Mouse (Mus musculus) heart, embryonic 16.5 days (tissue): ENCODE data around the gene Hsh2d. TPM values are rescaled to one million over a fixed set of nuclear protein-coding genes. Genes with fewer than 3 reads are reported as not detected.
A peak's percentile ranks its signal among the peaks of the same experiment; 100 is the strongest.

Experiments
- ATAC-seq: fragments of 200-750 bp; cut with Nextera tagmentation; replicated peaks from 2 replicates; pipeline ENCODE4 v1.8.0; 2017; ENCODE audit warnings: moderate number of reproducible peaks; ENCODE audit not compliant: insufficient read depth, low FRiP score; ENCODE audit errors: extremely low read depth
- H3K27ac ChIP-seq: fragments of 300-500 bp; sonication (generic); 2 replicates; pipeline ENCODE4 v1.5.1; 2014; ENCODE audit warnings: mild to moderate bottlenecking, low read length, control low read depth, moderate library complexity
- H3K27me3 ChIP-seq: fragments of 300-500 bp; sonication (generic); 2 replicates; pipeline ENCODE4 v1.6.1; 2014; ENCODE audit warnings: low read length, mixed read lengths; ENCODE audit not compliant: control insufficient read depth, insufficient read depth
- H3K36me3 ChIP-seq: fragments of 300-500 bp; sonication (generic); 2 replicates; pipeline ENCODE4 v1.6.1; 2014; ENCODE audit not compliant: control insufficient read depth, insufficient read depth
- H3K4me1 ChIP-seq: fragments of 300-500 bp; sonication (generic); 2 replicates; pipeline ENCODE4 v1.6.1; 2014; ENCODE audit warnings: low read length, mixed read lengths; ENCODE audit not compliant: control insufficient read depth, insufficient read depth
- H3K4me2 ChIP-seq: fragments of 300-500 bp; sonication (generic); 2 replicates; pipeline ENCODE4 v1.6.1; 2014; ENCODE audit warnings: low read depth, mild to moderate bottlenecking, control low read depth, low read length
- H3K4me3 ChIP-seq: fragments of 300-500 bp; sonication (generic); 2 replicates; pipeline ENCODE4 v1.5.1; 2014; ENCODE audit warnings: mild to moderate bottlenecking, control low read depth, low read length
- H3K9ac ChIP-seq: fragments of 300-500 bp; sonication (generic); 2 replicates; pipeline ENCODE4 v1.6.1; 2014; ENCODE audit warnings: low read length, control low read depth
- H3K9me3 ChIP-seq: fragments of 300-500 bp; sonication (generic); replicated peaks from 2 replicates; pipeline ENCODE4 v1.6.1; 2016; ENCODE audit warnings: low read length; ENCODE audit not compliant: control insufficient read depth
- WGBS: fragments of 180-500 bp; shearing (Covaris S2); extraction: QIAGEN DNeasy Blood & Tissue Kit; methylation state at CpG from one replicate; pipeline ENCODE4 v1.1.7; 2014; 5-methylcytosine and 5-hydroxymethylcytosine counted together
- polyA plus RNA-seq: library from polyadenylated mRNA; unstranded; fragments of >200 nt; fragmentation: Nextera tagmentation; extraction: Ambion mirVana; gene quantifications from 2 replicates; pipeline ENCODE4 v1.2.1, GENCODE M21; 2015

Hsh2d gene
- polyA plus RNA-seq, 1 experiment from 2014 or later, result 1.1 TPM

GRCm38 (mm10) chr8:72210710-72211109 is 21.3 kb downstream of the Hsh2d start:
- Histone ChIP-seq H3K9me3 (no peaks in the 10 kb centered on the region), H3K27ac (no peak overlapping the region), H3K27me3 (0 out of 2 replicates have a peak, but pooled peaks cover 2% of the 10 kb centered on the region), H3K4me1 (no peaks in the 10 kb centered on the region), H3K4me2 (no peak overlapping the region), H3K4me3 (no peak overlapping the region), H3K9ac (no peak overlapping the region), H3K36me3 (no peaks in the 10 kb centered on the region)
- WGBS, result 60% methylated on average over 2 of the region's 2 CpGs
- ATAC-seq, result no peak

DNA sequence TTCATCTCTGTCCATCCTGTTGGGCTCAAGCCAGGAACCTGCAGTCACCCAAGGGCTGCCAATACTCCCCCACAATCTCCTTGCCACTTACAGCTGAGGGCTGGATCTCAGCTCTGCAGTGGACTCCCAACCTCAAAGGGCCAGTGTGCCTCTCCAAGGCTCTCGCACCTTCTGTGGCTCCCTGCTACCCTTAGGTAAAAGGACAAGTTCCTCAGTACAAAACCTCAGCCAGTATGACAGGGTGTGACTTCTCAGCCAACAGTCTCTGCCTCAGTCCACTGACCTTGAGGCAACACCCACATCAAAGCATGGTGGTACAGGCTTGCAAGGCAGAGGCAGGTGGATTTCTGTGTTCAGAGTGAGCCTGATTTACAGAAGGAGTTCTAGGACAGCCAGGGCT is 22.4 kb downstream of the Hsh2d start:
- H3K36me3 ChIP-seq, result no peaks in the 10 kb centered on the region
- H3K4me2 ChIP-seq, result no peak overlapping the region
- no peak overlapping the region for H3K27ac ChIP-seq
- WGBS, result 69% methylated on average over 1 of the region's 1 CpGs
- ATAC-seq, result no peak
- H3K9ac ChIP-seq, result no peak overlapping the region
- H3K27me3 ChIP-seq, result peaks cover 6% of the 10 kb centered on the region; the same call in 1 of the 2 replicates
- no peaks in the 10 kb centered on the region for H3K9me3 ChIP-seq
- no peak overlapping the region for H3K4me3 ChIP-seq
- no peaks in the 10 kb centered on the region for H3K4me1 ChIP-seq

DNA sequence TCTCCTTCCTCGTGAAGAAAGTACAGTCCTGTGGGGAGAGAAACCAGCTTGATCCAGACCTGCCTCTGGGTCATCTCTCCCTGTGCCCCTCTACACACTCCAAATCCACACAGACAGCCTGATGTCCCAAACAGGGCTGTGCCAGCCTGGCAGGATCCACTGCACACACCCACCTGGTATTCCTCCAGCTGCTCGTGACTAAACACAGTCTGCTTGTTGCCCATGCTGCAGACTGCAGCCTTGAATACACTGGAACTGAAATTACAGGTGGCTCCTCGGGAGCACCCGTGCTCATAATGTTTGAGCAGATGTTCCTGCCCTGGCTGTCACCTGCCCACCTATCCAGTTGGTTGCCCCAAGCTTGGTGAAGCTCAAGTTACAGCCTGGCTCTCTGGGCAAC is 23.3 kb downstream of the Hsh2d start, which contains the start of gene Cib3:
Gene Cib3, minus strand, starts transcription at position 87 of the 400 bp plus-strand sequence.
- no peak within 1 kb of the TSS for H3K4me2 ChIP-seq
- no peak for ATAC-seq
- H3K9ac ChIP-seq, result no peak within 1 kb of the TSS
- H3K27ac ChIP-seq, result no peak within 1 kb of the TSS
- WGBS, result 55% methylated on average over 4 of the region's 4 CpGs
- no peaks in the 10 kb centered on the region for H3K36me3 ChIP-seq
- peaks cover 6% of the 10 kb centered on the region; the same call in 1 of the 2 replicates for H3K27me3 ChIP-seq
- no peak within 1 kb of the TSS for H3K4me3 ChIP-seq
- no peaks in the 10 kb centered on the region for H3K9me3 ChIP-seq
- H3K4me1 ChIP-seq, result no peaks in the 10 kb centered on the region

- 73% methylated on average over 4 of the region's 4 CpGs for WGBS
- no peak for ATAC-seq
- no peak within 1 kb of the TSS for H3K4me2 ChIP-seq
- no peaks in the 10 kb centered on the region for H3K9me3 ChIP-seq
- H3K27ac ChIP-seq, result no peak within 1 kb of the TSS
- no peak within 1 kb of the TSS for H3K9ac ChIP-seq
- no peaks in the 10 kb centered on the region for H3K36me3 ChIP-seq
- H3K27me3 ChIP-seq, result peaks cover 6% of the 10 kb centered on the region; the same call in 1 of the 2 replicates
- H3K4me1 ChIP-seq, result no peaks in the 10 kb centered on the region
- no peak within 1 kb of the TSS for H3K4me3 ChIP-seq
Observed at GRCm38 (mm10) chr8:72213536-72213935, 24.1 kb downstream of the Hsh2d start, which contains the start of gene Gm11034. Gene Gm11034 (minus strand): TSS chr8:72213636.

DNA sequence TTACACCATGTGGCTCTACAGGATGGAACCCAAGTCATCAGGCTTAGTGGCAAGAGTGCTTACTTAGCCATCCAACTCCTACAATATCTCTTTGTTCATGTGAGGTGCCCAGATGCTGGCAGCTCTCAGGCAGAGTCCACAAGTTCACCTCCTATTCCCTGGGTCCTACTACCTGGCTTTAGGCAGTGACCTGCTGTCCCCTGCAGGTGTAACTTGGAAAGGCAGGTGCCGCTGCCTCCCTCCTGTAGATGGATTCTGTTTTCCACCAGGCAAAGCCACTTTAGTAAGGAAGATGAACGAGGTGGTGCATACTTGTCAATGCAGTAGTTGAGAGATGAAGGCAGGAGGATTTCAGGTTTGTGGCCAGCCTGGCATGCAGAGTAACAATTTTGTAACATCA is 25.6 kb downstream of the Hsh2d start:
- H3K9me3 ChIP-seq, result no peaks in the 10 kb centered on the region
- 40% methylated on average over 2 of the region's 2 CpGs for WGBS
- no peak overlapping the region for H3K4me3 ChIP-seq
- H3K4me2 ChIP-seq, result no peak overlapping the region
- ATAC-seq, result no peak
- no peaks in the 10 kb centered on the region for H3K36me3 ChIP-seq
- H3K9ac ChIP-seq, result no peak overlapping the region
- H3K4me1 ChIP-seq, result no peaks in the 10 kb centered on the region
- peaks cover 6% of the 10 kb centered on the region; the same call in 1 of the 2 replicates for H3K27me3 ChIP-seq
- H3K27ac ChIP-seq, result no peak overlapping the region

DNA sequence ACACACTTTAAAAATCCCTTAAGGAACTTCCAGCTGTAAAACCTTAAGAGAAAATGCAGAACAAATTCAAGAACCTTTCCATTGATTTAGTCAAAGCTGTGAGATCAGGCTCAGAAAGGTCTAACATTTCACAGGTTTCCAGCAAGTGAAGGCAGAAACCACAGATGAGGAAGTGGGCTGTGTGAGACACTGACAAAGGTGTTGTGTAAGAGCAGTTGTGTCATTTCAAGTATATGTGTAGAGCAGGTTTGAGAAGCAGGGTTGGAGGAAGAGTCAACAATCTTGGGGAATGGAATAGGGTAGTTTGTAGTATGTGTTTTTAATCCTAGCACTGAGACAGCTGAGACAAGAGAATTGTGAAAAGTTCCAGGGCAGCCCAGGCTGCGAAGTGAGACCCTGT is 26.4 kb downstream of the Hsh2d start:
- Histone ChIP-seq H3K4me2 (no peak overlapping the region), H3K9ac (no peak overlapping the region), H3K9me3 (no peaks in the 10 kb centered on the region), H3K36me3 (no peaks in the 10 kb centered on the region), H3K27ac (no peak overlapping the region), H3K4me1 (peaks cover 7% of the 10 kb centered on the region), H3K27me3 (peaks cover 6% of the 10 kb centered on the region; the same call in 1 of the 2 replicates), H3K4me3 (no peak overlapping the region)
- no peak for ATAC-seq
- 19% methylated on average over 1 of the region's 1 CpGs for WGBS

DNA sequence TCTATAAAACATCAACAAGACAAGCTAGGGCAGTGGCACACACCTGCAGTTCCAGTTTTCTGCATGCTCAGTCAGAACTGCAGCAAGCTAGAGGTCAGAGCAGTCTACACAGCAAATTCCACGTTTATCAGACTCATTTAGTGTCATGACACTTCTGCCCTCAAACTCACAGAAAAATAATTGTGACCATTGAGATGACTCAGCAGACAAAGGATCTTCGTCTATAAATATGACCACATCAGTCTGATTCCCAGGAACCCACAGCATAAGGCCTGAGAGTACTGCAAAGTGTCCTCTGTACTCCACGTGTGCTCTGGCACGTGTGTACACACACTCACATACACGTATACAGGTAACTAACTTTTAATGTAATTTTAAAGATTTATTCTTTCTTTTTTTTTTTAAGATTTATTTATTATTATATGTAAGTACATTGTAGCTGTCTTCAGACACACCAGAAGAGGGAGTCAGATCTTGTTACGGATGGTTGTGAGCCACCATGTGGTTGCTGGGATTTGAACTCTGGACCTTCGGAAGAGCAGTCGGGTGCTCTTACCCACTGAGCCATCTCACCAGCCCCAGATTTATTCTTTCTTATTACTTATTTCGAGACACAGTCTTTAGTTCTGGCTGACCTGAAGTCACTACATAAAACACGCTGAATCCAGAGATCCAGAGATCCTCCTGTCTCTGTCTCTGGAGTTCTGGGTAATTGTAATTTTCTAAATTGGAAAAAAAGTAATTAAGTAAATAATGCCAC is 29.5 kb downstream of the Hsh2d start:
- peaks cover 10% of the 10 kb centered on the region for H3K4me1 ChIP-seq
- ATAC-seq, result no peak
- peak overlapping the region; percentile 60 for H3K4me3 ChIP-seq
- 81% methylated on average over 9 of the region's 10 CpGs for WGBS
- peak overlapping the region; percentile 34; the same call in 1 of the 2 replicates for H3K27ac ChIP-seq
- H3K36me3 ChIP-seq, result peaks cover 16% of the 10 kb centered on the region
- H3K4me2 ChIP-seq, result peak overlapping the region; percentile 88
- H3K9ac ChIP-seq, result no peak overlapping the region
- peaks cover 6% of the 10 kb centered on the region; the same call in 1 of the 2 replicates for H3K27me3 ChIP-seq
- no peaks in the 10 kb centered on the region for H3K9me3 ChIP-seq

GRCm38 (mm10) chr8:72219541-72220363 is 30.3 kb downstream of the Hsh2d start, which contains the start of gene Fam32a:
Gene Fam32a (plus strand): TSS chr8:72219730.
- Histone ChIP-seq H3K27me3 (peaks cover 4% of the 10 kb centered on the region; the same call in 1 of the 2 replicates), H3K36me3 (peaks cover 16% of the 10 kb centered on the region), H3K9me3 (no peaks in the 10 kb centered on the region), H3K4me2 (peak within 1 kb of the TSS; percentile 88), H3K27ac (peak within 1 kb of the TSS; percentile 40), H3K4me1 (peaks cover 10% of the 10 kb centered on the region), H3K4me3 (peak within 1 kb of the TSS; percentile 60), H3K9ac (peak within 1 kb of the TSS; percentile 70)
- WGBS, result 15% methylated on average over 39 of the region's 39 CpGs
- peak; percentile 95 for ATAC-seq
